Mouse (Mus musculus): Measurements from ENCODE around the gene Gab2. TPM values are rescaled to one million over a fixed set of nuclear protein-coding genes. Genes with fewer than 3 reads are reported as not detected.
A peak's percentile ranks its signal among the peaks of the same experiment; 100 is the strongest.

Gene Gab2
- polyA plus RNA-seq, 1 experiment from 2014 or later = 6.6 TPM

- WGBS = 83% methylated on average over 3 of the region's 3 CpGs
- Histone ChIP-seq H3K9me3 (ENCODE audit: control insufficient read depth, low read length) (no peaks in the 10 kb centered on the region), H3K27me3 (replicated peaks; ENCODE audit: control insufficient read depth, insufficient read depth, low read length) (no peaks in the 10 kb centered on the region), H3K27ac (ENCODE audit: low read depth, low read length) (no peak overlapping the region), H3K9ac (ENCODE audit: low read depth, low read length) (no peak overlapping the region), H3K36me3 (ENCODE audit: control insufficient read depth, insufficient read depth, low read length) (no peaks in the 10 kb centered on the region), H3K4me3 (ENCODE audit: low read depth, low read length) (no peak overlapping the region), H3K4me1 (replicated peaks; ENCODE audit: control insufficient read depth, insufficient read depth, low read length) (no peaks in the 10 kb centered on the region), H3K4me2 (no peak overlapping the region)
- DNase-seq (ENCODE audit: low spot score) = no peak
- no peak for ATAC-seq (replicated peaks; ENCODE audit: low FRiP score)
Observed at GRCm38 (mm10) chr7:97317706-97318105, 236.3 kb downstream of the Gab2 start.

GRCm38 (mm10) chr7:97324342-97324741, 243.0 kb downstream of the Gab2 start:
- Histone ChIP-seq H3K9ac (ENCODE audit: low read depth, low read length) (no peak overlapping the region), H3K9me3 (ENCODE audit: control insufficient read depth, low read length) (no peaks in the 10 kb centered on the region), H3K36me3 (ENCODE audit: control insufficient read depth, insufficient read depth, low read length) (no peaks in the 10 kb centered on the region), H3K4me2 (no peak overlapping the region), H3K4me1 (replicated peaks; ENCODE audit: control insufficient read depth, insufficient read depth, low read length) (0 out of 2 replicates have a peak, but pooled peaks cover 3% of the 10 kb centered on the region), H3K4me3 (ENCODE audit: low read depth, low read length) (no peak overlapping the region), H3K27ac (ENCODE audit: low read depth, low read length) (no peak overlapping the region), H3K27me3 (replicated peaks; ENCODE audit: control insufficient read depth, insufficient read depth, low read length) (peaks cover 37% of the 10 kb centered on the region)
- ATAC-seq (replicated peaks; ENCODE audit: low FRiP score) (no peak), DNase-seq (ENCODE audit: low spot score) (no peak)
- 85% methylated on average over 8 of the region's 8 CpGs for WGBS

- no peaks in the 10 kb centered on the region for H3K36me3 ChIP-seq (ENCODE audit: control insufficient read depth, insufficient read depth, low read length)
- 13% methylated on average over 96 of the region's 96 CpGs for WGBS
- H3K27me3 ChIP-seq (replicated peaks; ENCODE audit: control insufficient read depth, insufficient read depth, low read length) = peaks cover 37% of the 10 kb centered on the region
- 0 out of 2 replicates have a peak, but pooled peaks cover 3% of the 10 kb centered on the region for H3K4me1 ChIP-seq (replicated peaks; ENCODE audit: control insufficient read depth, insufficient read depth, low read length)
- H3K4me3 ChIP-seq (ENCODE audit: low read depth, low read length) = peak overlapping the region; percentile 32
- no peak for DNase-seq (ENCODE audit: low spot score)
- no peak for ATAC-seq (replicated peaks; ENCODE audit: low FRiP score)
- H3K9ac ChIP-seq (ENCODE audit: low read depth, low read length) = no peak overlapping the region
- no peak overlapping the region for H3K27ac ChIP-seq (ENCODE audit: low read depth, low read length)
- H3K4me2 ChIP-seq = peak overlapping the region; percentile 48
- H3K9me3 ChIP-seq (ENCODE audit: control insufficient read depth, low read length) = no peaks in the 10 kb centered on the region
Observed at GRCm38 (mm10) chr7:97325156-97325985, 244.0 kb downstream of the Gab2 start.

- H3K36me3 ChIP-seq (ENCODE audit: control insufficient read depth, insufficient read depth, low read length) = no peaks in the 10 kb centered on the region
- no peak overlapping the region for H3K9ac ChIP-seq (ENCODE audit: low read depth, low read length)
- WGBS = 85% methylated on average over 4 of the region's 4 CpGs
- H3K27ac ChIP-seq (ENCODE audit: low read depth, low read length) = no peak overlapping the region
- peaks cover 6% of the 10 kb centered on the region; the same call in 1 of the 2 replicates for H3K4me1 ChIP-seq (replicated peaks; ENCODE audit: control insufficient read depth, insufficient read depth, low read length)
- no peak overlapping the region for H3K4me3 ChIP-seq (ENCODE audit: low read depth, low read length)
- DNase-seq (ENCODE audit: low spot score) = no peak
- peaks cover 37% of the 10 kb centered on the region for H3K27me3 ChIP-seq (replicated peaks; ENCODE audit: control insufficient read depth, insufficient read depth, low read length)
- no peaks in the 10 kb centered on the region for H3K9me3 ChIP-seq (ENCODE audit: control insufficient read depth, low read length)
- H3K4me2 ChIP-seq = no peak overlapping the region
- no peak for ATAC-seq (replicated peaks; ENCODE audit: low FRiP score)
Observed at GRCm38 (mm10) chr7:97327376-97327775, 246.0 kb downstream of the Gab2 start.

GRCm38 (mm10) chr7:97328891-97329588, 247.7 kb downstream of the Gab2 start:
- DNase-seq (ENCODE audit: low spot score) (no peak), ATAC-seq (replicated peaks; ENCODE audit: low FRiP score) (no peak)
- Histone ChIP-seq H3K9ac (ENCODE audit: low read depth, low read length) (no peak overlapping the region), H3K4me2 (no peak overlapping the region), H3K27ac (ENCODE audit: low read depth, low read length) (no peak overlapping the region), H3K4me3 (ENCODE audit: low read depth, low read length) (no peak overlapping the region), H3K27me3 (replicated peaks; ENCODE audit: control insufficient read depth, insufficient read depth, low read length) (peaks cover 36% of the 10 kb centered on the region), H3K4me1 (replicated peaks; ENCODE audit: control insufficient read depth, insufficient read depth, low read length) (peaks cover 12% of the 10 kb centered on the region), H3K9me3 (ENCODE audit: control insufficient read depth, low read length) (no peaks in the 10 kb centered on the region), H3K36me3 (ENCODE audit: control insufficient read depth, insufficient read depth, low read length) (no peaks in the 10 kb centered on the region)
- 73% methylated on average over 13 of the region's 13 CpGs for WGBS

- Histone ChIP-seq H3K4me3 (ENCODE audit: low read depth, low read length) (no peak overlapping the region), H3K27ac (ENCODE audit: low read depth, low read length) (no peak overlapping the region), H3K9me3 (ENCODE audit: control insufficient read depth, low read length) (no peaks in the 10 kb centered on the region), H3K4me2 (no peak overlapping the region), H3K9ac (ENCODE audit: low read depth, low read length) (no peak overlapping the region), H3K27me3 (replicated peaks; ENCODE audit: control insufficient read depth, insufficient read depth, low read length) (peaks cover 30% of the 10 kb centered on the region), H3K36me3 (ENCODE audit: control insufficient read depth, insufficient read depth, low read length) (no peaks in the 10 kb centered on the region), H3K4me1 (replicated peaks; ENCODE audit: control insufficient read depth, insufficient read depth, low read length) (peaks cover 12% of the 10 kb centered on the region)
- DNase-seq (ENCODE audit: low spot score) = no peak
- WGBS = 65% methylated on average over 3 of the region's 3 CpGs
- ATAC-seq (replicated peaks; ENCODE audit: low FRiP score) = no peak
Observed at GRCm38 (mm10) chr7:97329676-97330075, 248.3 kb downstream of the Gab2 start.

GRCm38 (mm10) chr7:97330931-97331645, 249.7 kb downstream of the Gab2 start:
- Histone ChIP-seq H3K4me3 (ENCODE audit: low read depth, low read length) (peak overlapping the region; percentile 85), H3K27me3 (replicated peaks; ENCODE audit: control insufficient read depth, insufficient read depth, low read length) (peaks cover 16% of the 10 kb centered on the region), H3K4me2 (peak overlapping the region; percentile 92), H3K27ac (ENCODE audit: low read depth, low read length) (no peak overlapping the region), H3K9ac (ENCODE audit: low read depth, low read length) (peak overlapping the region; percentile 57; the same call in 1 of the 2 replicates), H3K4me1 (replicated peaks; ENCODE audit: control insufficient read depth, insufficient read depth, low read length) (peaks cover 9% of the 10 kb centered on the region), H3K9me3 (ENCODE audit: control insufficient read depth, low read length) (no peaks in the 10 kb centered on the region), H3K36me3 (ENCODE audit: control insufficient read depth, insufficient read depth, low read length) (no peaks in the 10 kb centered on the region)
- WGBS = 64% methylated on average over 11 of the region's 11 CpGs
- no peak for DNase-seq (ENCODE audit: low spot score)
- no peak for ATAC-seq (replicated peaks; ENCODE audit: low FRiP score)

- Histone ChIP-seq H3K4me2 (peak within 1 kb of the TSS; percentile 92), H3K36me3 (ENCODE audit: control insufficient read depth, insufficient read depth, low read length) (no peaks in the 10 kb centered on the region), H3K9me3 (ENCODE audit: control insufficient read depth, low read length) (no peaks in the 10 kb centered on the region), H3K4me1 (replicated peaks; ENCODE audit: control insufficient read depth, insufficient read depth, low read length) (peaks cover 9% of the 10 kb centered on the region), H3K27me3 (replicated peaks; ENCODE audit: control insufficient read depth, insufficient read depth, low read length) (peaks cover 7% of the 10 kb centered on the region), H3K4me3 (ENCODE audit: low read depth, low read length) (peak within 1 kb of the TSS; percentile 85), H3K27ac (ENCODE audit: low read depth, low read length) (no peak within 1 kb of the TSS), H3K9ac (ENCODE audit: low read depth, low read length) (peak within 1 kb of the TSS; percentile 69)
- WGBS = under 1% methylated on average over 68 of the region's 68 CpGs
- peak; percentile 92 for DNase-seq (ENCODE audit: low spot score)
- peak; percentile 98 for ATAC-seq (replicated peaks; ENCODE audit: low FRiP score)
Observed at GRCm38 (mm10) chr7:97331726-97332666, 250.6 kb downstream of the Gab2 start, which contains the start of the genes Usp35 and Kctd21. Usp35 (minus strand) TSS chr7:97332020. Kctd21 (plus strand) TSS chr7:97332327.

Data from liver, embryonic 11.5 days (tissue).